Mouse (Mus musculus) stomach, postnatal 0 days (tissue): ENCODE measurements at regions not wholly inside any gene's neighbourhood (a gene's known extent, or its start where the extent isn't known, plus 50 kb on each side); places are given as distances from the start of the nearest gene placed in this dataset.

Source experiments
- CTCF ChIP-seq: IDR thresholded peaks from 2 replicates; pipeline ENCODE4 v1.5.1; 2016; ENCODE audit warnings: antibody characterized with exemption, low read depth, mild to moderate bottlenecking, moderate library complexity
- EP300 ChIP-seq: optimal IDR thresholded peaks from 2 replicates; pipeline ENCODE3; 2016; ENCODE audit warnings: antibody characterized with exemption

DNA sequence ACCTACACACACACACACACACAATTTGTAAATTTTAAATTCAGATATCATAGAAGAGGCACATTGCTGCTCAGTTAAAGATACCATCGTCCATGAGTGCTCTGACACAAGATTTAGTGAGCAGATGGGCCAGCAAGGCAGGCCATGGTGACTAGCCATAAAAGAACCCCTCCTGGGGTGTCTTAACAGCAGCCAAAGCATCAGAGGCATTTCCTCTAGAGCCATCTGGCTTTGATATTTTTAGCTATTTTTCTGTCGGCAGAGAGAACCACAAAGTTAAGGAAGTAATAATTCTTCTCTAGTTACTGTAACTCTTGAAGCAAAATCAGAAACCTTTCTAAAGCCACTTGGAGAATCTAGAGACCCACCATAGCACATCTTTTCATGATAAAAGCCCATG is 204.5 kb upstream of the Plscr5 start:
- no peak for TF ChIP-seq CTCF
- no peak for TF ChIP-seq EP300
